Mouse (Mus musculus): ENCODE results near the gene 1110004F10Rik.

GRCm38 (mm10) chr7:116038024-116038423 is 1.2 kb upstream of the 1110004F10Rik start:
- TF ChIP-seq CTCF (IDR thresholded peaks at IDR 0.05; ENCODE audit: borderline replicate concordance, control insufficient read depth, extremely low read depth, insufficient read depth, low read length, poor library complexity) (no peak), POLR2A (IDR thresholded peaks at IDR 0.05; ENCODE audit: control insufficient read depth, extremely low read depth, insufficient read depth, low read length, poor library complexity) (no peak)
